Mouse (Mus musculus) stomach, embryonic 15.5 days (tissue): ENCODE results near the gene Gstm4. TPM values are rescaled to one million over a fixed set of nuclear protein-coding genes. Genes with fewer than 3 reads are reported as not detected.
"Not testable (repeated sequence)": the region's sequence is repeated elsewhere in the genome, so short reads cannot be mapped to it uniquely, and the experiment has no call there.

Experiments used
- ATAC-seq: fragments of 200-750 bp; cut with Nextera tagmentation; 2 replicates; pipeline ENCODE4 v1.8.0; 2017; ENCODE audit warnings: low read depth, moderate number of reproducible peaks, moderate TSS enrichment; ENCODE audit not compliant: insufficient read depth, low FRiP score
- H3K27ac ChIP-seq: fragments of 300-500 bp; sonication (generic); 2 replicates; pipeline ENCODE4 v1.5.1; 2015; ENCODE audit warnings: mild to moderate bottlenecking, inconsistent platforms
- H3K27me3 ChIP-seq: fragments of 300-500 bp; sonication (generic); replicated peaks from 2 replicates; pipeline ENCODE4 v1.6.1; 2015; ENCODE audit warnings: inconsistent platforms
- H3K36me3 ChIP-seq: fragments of 300-500 bp; sonication (generic); 2 replicates; pipeline ENCODE4 v1.6.1; 2015; ENCODE audit warnings: inconsistent platforms
- H3K4me1 ChIP-seq: fragments of 300-500 bp; sonication (generic); 2 replicates; pipeline ENCODE4 v1.6.1; 2015; ENCODE audit warnings: inconsistent platforms
- H3K4me2 ChIP-seq: fragments of 300-500 bp; sonication (generic); 2 replicates; pipeline ENCODE4 v1.6.1; 2015; ENCODE audit warnings: mild to moderate bottlenecking, inconsistent platforms
- H3K4me3 ChIP-seq: fragments of 300-500 bp; sonication (generic); replicated peaks from 2 replicates; pipeline ENCODE4 v1.5.1; 2015; ENCODE audit warnings: inconsistent platforms
- H3K9ac ChIP-seq: fragments of 300-500 bp; sonication (generic); 2 replicates; pipeline ENCODE4 v1.6.1; 2015; ENCODE audit warnings: inconsistent platforms
- H3K9me3 ChIP-seq: fragments of 300-500 bp; sonication (generic); 2 replicates; pipeline ENCODE4 v1.6.1; 2016; ENCODE audit warnings: inconsistent platforms
- WGBS: fragments of 180-500 bp; shearing (Covaris S2); methylation state at CpG from one replicate; pipeline ENCODE4 v1.1.7; 2015; 5-methylcytosine and 5-hydroxymethylcytosine counted together
- polyA plus RNA-seq: library from polyadenylated mRNA; unstranded; fragments of >200 nt; fragmentation: Nextera tagmentation; extraction: Ambion mirVana; gene quantifications from 2 replicates; pipeline ENCODE4 v1.2.1, GENCODE M21; 2015

The Gstm4 gene
- polyA plus RNA-seq, 1 experiment from 2014 or later: 23.0 TPM

DNA sequence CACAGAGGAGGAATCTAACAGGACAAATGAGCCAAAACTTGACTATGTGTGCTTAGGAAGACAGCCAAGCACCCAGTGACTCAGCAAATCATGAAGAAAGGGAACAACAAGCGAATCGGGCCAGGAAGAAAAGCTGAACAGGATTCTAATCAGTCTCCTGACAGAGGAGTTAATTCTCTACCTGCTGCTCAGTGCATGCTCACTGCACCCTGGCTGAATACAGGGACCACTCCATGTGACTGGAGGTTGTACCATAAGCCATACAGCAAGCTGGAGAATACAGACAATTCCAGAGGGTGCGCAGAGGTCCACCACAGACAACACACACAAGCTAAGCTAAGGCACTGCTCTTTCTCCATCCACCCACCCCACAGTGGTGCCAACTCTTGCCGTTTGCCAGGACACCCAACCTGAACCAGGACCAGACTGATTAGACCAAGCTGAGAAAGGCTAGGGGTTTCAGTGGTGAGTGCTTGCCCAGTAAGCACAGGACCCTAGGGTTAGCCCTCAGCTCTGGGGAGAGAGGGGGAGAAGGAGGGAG is 31.3 kb downstream of the Gstm4 start:
- no peak for ATAC-seq
- Histone ChIP-seq H3K9me3 (no peaks in the 10 kb centered on the region), H3K4me3 (no peak overlapping the region), H3K4me2 (peak overlapping the region; percentile 29), H3K36me3 (no peaks in the 10 kb centered on the region), H3K4me1 (peaks cover 12% of the 10 kb centered on the region; the same call in 1 of the 2 replicates), H3K9ac (no peak overlapping the region), H3K27me3 (no peaks in the 10 kb centered on the region), H3K27ac (peak overlapping the region; percentile 40; the same call in 1 of the 2 replicates)
- WGBS: 64% methylated on average over 4 of the region's 4 CpGs

DNA sequence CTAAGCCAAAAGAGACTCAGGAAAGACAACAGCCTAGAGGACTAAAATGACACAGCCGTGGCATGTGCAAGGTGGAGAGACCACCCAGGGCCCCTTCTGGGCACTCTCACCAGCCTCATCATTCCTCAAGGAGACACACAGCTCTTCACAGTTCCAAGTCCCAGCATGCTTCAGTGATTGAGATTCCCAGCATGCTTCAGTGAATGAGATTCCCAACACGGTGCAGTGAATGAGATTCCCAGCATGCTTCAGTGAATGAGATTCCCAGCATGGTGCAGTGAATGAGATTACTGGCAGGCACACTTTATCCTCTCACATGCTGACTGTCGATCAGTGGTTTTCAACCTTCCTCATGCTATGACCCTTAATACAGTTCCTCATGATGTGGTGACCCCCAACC is 33.1 kb downstream of the Gstm4 start:
- WGBS: 75% methylated on average over 3 of the region's 3 CpGs
- H3K9me3 ChIP-seq: no peaks in the 10 kb centered on the region
- no peak overlapping the region for H3K4me2 ChIP-seq
- H3K36me3 ChIP-seq: no peaks in the 10 kb centered on the region
- no peak overlapping the region for H3K9ac ChIP-seq
- no peak for ATAC-seq
- H3K4me3 ChIP-seq: no peak overlapping the region
- H3K27me3 ChIP-seq: no peaks in the 10 kb centered on the region
- H3K4me1 ChIP-seq: peaks cover 8% of the 10 kb centered on the region; the same call in 1 of the 2 replicates
- no peak overlapping the region for H3K27ac ChIP-seq

DNA sequence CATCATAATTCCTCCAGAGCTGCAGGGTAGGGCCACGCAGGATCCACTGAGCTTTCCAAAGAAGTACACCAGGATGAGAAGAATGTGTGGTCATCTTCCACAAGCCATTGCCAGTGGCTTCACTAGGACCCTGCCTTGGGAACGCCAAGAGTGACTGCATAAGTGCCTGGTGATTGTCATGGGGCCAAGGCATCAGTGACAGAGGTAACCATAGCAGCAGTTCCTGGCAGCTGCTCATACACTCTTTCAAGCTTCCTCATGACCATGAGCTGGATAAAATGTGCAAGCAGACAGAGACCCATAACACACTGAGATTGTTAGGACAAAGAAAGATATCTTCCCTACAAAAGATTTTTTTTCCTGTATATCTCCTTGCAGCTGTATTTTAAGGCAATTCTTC is 34.4 kb downstream of the Gstm4 start:
- Histone ChIP-seq H3K4me2 (no peak overlapping the region), H3K4me3 (no peak overlapping the region), H3K27ac (no peak overlapping the region), H3K9ac (no peak overlapping the region), H3K27me3 (no peaks in the 10 kb centered on the region), H3K36me3 (no peaks in the 10 kb centered on the region), H3K9me3 (no peaks in the 10 kb centered on the region), H3K4me1 (0 out of 2 replicates have a peak, but pooled peaks cover 4% of the 10 kb centered on the region)
- WGBS: 67% methylated on average over 2 of the region's 2 CpGs
- no peak for ATAC-seq

DNA sequence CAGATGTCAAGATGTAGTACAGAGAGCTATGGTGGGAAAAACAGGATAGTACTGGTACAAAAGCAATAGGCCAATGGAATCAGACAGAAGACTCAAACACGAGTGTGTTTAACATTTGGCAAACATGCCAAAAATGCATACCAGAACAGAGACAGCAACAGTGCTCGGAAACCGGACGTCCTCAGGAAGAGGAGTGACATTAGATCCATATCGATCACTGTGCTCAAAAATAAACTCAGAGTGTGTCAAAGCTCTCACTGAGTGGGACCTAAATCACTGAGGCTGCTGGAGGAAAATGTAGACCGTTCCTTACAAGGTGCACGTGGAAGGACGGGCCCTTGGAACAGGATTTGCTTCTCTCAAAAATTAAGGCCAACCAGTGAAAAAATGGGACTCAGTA is 42.7 kb downstream of the Gstm4 start:
- Histone ChIP-seq H3K4me1 (no peaks in the 10 kb centered on the region), H3K9me3 (no peaks in the 10 kb centered on the region), H3K27ac (no peak overlapping the region), H3K36me3 (no peaks in the 10 kb centered on the region), H3K9ac (no peak overlapping the region), H3K4me2 (no peak overlapping the region), H3K4me3 (no peak overlapping the region), H3K27me3 (no peaks in the 10 kb centered on the region)
- ATAC-seq: no peak
- 59% methylated on average over 8 of the region's 8 CpGs for WGBS

DNA sequence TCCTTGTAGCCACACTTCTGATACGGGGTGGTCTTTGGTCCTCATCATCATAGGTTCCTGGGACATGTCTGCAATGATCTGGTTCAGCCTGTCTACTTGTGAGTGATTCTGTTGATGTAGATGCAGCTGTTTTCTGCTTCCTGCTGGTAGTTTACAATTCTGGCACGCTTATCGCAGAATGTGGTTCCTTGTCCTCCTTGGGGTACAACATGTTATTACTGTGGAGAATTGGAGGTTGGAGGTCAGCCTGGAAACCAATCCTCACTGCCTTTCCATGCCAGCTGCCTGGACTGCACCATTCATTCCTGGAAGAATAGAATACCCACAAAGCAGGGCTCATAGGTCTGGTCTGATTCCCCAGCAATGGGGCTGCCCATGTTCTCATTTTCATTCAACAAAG is 45.2 kb downstream of the Gstm4 start:
- ATAC-seq: no peak
- H3K9ac ChIP-seq: no peak overlapping the region
- WGBS: 78% methylated on average over 3 of the region's 3 CpGs
- H3K27ac ChIP-seq: no peak overlapping the region
- H3K4me2 ChIP-seq: no peak overlapping the region
- no peak overlapping the region for H3K4me3 ChIP-seq
- H3K9me3 ChIP-seq: no peaks in the 10 kb centered on the region
- H3K4me1 ChIP-seq: no peaks in the 10 kb centered on the region
- H3K36me3 ChIP-seq: no peaks in the 10 kb centered on the region
- no peaks in the 10 kb centered on the region for H3K27me3 ChIP-seq

DNA sequence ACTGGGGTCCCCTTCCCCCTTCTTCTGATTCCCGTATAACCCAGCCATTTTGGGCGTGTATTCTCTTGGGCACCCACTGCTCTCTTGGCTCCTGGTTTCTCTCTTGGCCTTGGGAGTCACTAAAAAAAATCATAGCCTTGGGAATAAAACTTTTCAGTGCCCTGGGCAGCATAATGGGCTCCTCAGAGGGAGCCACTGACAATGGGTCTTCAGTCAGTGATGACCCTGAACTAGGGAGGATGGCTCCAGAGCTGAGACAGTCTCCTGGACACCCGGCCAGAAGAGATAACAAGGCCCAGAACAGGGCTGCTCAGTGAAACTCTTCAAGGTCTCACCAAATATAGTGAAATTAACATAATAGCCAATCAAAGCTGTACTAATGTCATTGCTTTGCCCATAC is 46.1 kb downstream of the Gstm4 start:
- no peak overlapping the region for H3K4me3 ChIP-seq
- ATAC-seq: no peak
- H3K36me3 ChIP-seq: no peaks in the 10 kb centered on the region
- H3K27me3 ChIP-seq: no peaks in the 10 kb centered on the region
- 84% methylated on average over 3 of the region's 3 CpGs for WGBS
- H3K9ac ChIP-seq: no peak overlapping the region
- H3K9me3 ChIP-seq: no peaks in the 10 kb centered on the region
- H3K27ac ChIP-seq: no peak overlapping the region
- no peaks in the 10 kb centered on the region for H3K4me1 ChIP-seq
- H3K4me2 ChIP-seq: no peak overlapping the region

DNA sequence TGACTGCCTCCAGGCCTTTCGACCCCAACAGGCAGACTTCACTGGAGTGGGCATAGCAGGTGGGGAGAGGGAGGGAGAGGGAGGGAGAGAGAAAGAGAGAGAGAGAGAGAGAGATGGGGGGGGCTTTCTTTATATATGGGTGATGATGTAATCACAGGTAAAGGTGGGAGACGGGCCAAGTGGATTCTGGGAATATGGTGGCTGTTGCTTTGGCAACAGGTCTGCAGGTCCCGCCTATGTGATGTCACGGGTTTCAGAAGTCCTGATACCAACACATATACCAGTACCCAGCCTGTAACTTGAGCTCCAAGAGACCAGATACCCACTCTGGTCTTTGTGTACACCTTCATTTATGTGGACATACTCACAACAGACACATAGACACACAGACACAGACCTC is 48.1 kb downstream of the Gstm4 start:
- Histone ChIP-seq H3K4me2 (no peak overlapping the region), H3K36me3 (no peaks in the 10 kb centered on the region), H3K9ac (no peak overlapping the region), H3K27me3 (no peaks in the 10 kb centered on the region), H3K4me1 (no peaks in the 10 kb centered on the region), H3K9me3 (no peaks in the 10 kb centered on the region), H3K27ac (no peak overlapping the region), H3K4me3 (no peak overlapping the region)
- ATAC-seq: no peak
- WGBS: 86% methylated on average over 4 of the region's 4 CpGs

DNA sequence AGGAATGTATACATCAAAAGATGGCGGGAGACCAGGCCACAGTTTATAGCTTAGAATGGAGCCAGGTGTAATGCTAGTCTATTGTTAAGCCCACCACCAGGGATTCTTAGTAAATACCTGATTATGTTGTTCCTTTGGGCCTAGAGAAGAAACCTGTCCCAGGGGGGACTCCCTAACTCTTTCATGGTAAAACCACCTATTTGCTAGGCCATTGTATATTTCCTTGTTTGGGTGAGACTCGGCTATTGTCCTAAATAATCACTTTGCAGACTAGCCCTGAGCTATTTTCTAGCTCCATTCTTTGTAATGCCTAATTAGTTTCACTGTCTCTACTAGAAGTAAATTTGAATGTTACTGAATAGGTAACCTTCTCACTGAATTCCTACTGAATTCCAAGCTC is 48.7 kb downstream of the Gstm4 start:
- not testable (repeated sequence) for ATAC-seq, H3K4me3 ChIP-seq, H3K36me3 ChIP-seq, H3K27ac ChIP-seq, H3K27me3 ChIP-seq, H3K9ac ChIP-seq, H3K4me1 ChIP-seq, H3K9me3 ChIP-seq, H3K4me2 ChIP-seq
- WGBS: 89% methylated on average over 2 of the region's 2 CpGs

Other genes starting within 250 kb of the Gstm4 start
- 34.9 and 49.0 TPM in 2 replicates for gene Eps8l3, start 167.7 kb downstream of the Gstm4 start, polyA plus RNA-seq
- 149 and 159 TPM in 2 replicates for gene Gstm5, start 149.1 kb downstream of the Gstm4 start, polyA plus RNA-seq
- gene Gstm7, start 113.1 kb downstream of the Gstm4 start, polyA plus RNA-seq: 27.1 and 34.6 TPM in 2 replicates
- gene Gstm6, start 101.1 kb downstream of the Gstm4 start, polyA plus RNA-seq: 9.3 and 12.4 TPM in 2 replicates
- gene Gstm3, start 75.6 kb downstream of the Gstm4 start, polyA plus RNA-seq: 70.3 and 88.2 TPM in 2 replicates
- 173 and 200 TPM in 2 replicates for gene Gstm2, start 58.4 kb downstream of the Gstm4 start, polyA plus RNA-seq
- 546 and 570 TPM in 2 replicates for gene Gstm1, start 26.9 kb downstream of the Gstm4 start, polyA plus RNA-seq
- 49.0 and 56.1 TPM in 2 replicates for gene Ampd2, start 41.8 kb upstream of the Gstm4 start, polyA plus RNA-seq
- 1.8 and 2.5 TPM in 2 replicates for gene Gnat2, start 47.9 kb upstream of the Gstm4 start, polyA plus RNA-seq
- gene Gnai3, start 101.3 kb upstream of the Gstm4 start, polyA plus RNA-seq: 161 and 169 TPM in 2 replicates
- gene Gpr61, start 110.0 kb upstream of the Gstm4 start, polyA plus RNA-seq: 0.19 TPM in 2 replicates
- 3.8 and 4.4 TPM in 2 replicates for gene Amigo1, start 141.4 kb upstream of the Gstm4 start, polyA plus RNA-seq
- gene Cyb561d1, start 156.3 kb upstream of the Gstm4 start, polyA plus RNA-seq: 3.7 and 4.2 TPM in 2 replicates
- gene Atxn7l2, start 166.0 kb upstream of the Gstm4 start, polyA plus RNA-seq: 11.6 and 13.3 TPM in 2 replicates
- 0.23 and 0.48 TPM in 2 replicates for gene Sypl2, start 181.8 kb upstream of the Gstm4 start, polyA plus RNA-seq
- 254 and 273 TPM in 2 replicates for gene Psma5, start 212.0 kb upstream of the Gstm4 start, polyA plus RNA-seq
- 12.4 and 14.2 TPM in 2 replicates for gene Sort1, start 239.2 kb upstream of the Gstm4 start, polyA plus RNA-seq